Mouse (Mus musculus): ENCODE data around the gene Fmnl2.

DNA sequence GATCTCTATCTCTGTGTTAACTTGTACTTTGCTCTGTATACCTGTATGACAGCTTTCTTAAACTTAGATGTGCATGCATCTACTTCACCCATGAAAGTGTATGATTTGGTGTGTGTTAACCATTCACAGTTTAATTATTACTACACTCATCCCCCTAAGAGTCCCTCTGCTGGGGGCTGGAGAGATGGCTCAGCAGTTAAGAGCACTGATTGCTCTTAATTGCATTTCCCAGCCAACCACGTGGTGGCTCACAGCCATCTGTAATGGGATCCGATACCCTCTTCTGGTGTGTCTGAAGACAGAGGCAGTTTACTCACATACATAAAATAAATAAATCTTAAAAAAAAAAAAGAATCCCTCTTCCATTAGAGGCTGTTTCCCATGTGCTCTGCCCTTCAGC, 242.4 kb downstream of the Fmnl2 start:
- TF ChIP-seq POLR2A (IDR thresholded peaks at IDR 0.05; ENCODE audit: control insufficient read depth, low read depth, low read length) (no peak), CTCF (IDR thresholded peaks at IDR 0.05; ENCODE audit: control insufficient read depth, insufficient read depth, insufficient replicate concordance, low read depth, low read length) (no peak)

Data from testis, adult 2 months (tissue).